Mouse (Mus musculus): ENCODE data around the gene Zfp329. TPM values are rescaled to one million over a fixed set of nuclear protein-coding genes. Genes with fewer than 3 reads are reported as not detected.
A peak's percentile ranks its signal among the peaks of the same experiment; 100 is the strongest.
"Not testable (repeated sequence)": the region's sequence is repeated elsewhere in the genome, so short reads cannot be mapped to it uniquely, and the experiment has no call there.

Gene Zfp329
- polyA plus RNA-seq (2012; rRNA removed), result 2.2 and 2.8 TPM in 2 replicates

GRCm38 (mm10) chr7:12818521-12819295 lies at the start of gene Zfp329:
Zfp329 (minus strand) TSS chr7:12818858.
- no peak for DNase-seq (ENCODE audit: low read depth)

GRCm38 (mm10) chr7:12835779-12836178 lies 17.1 kb upstream of the Zfp329 start:
- DNase-seq (ENCODE audit: low read depth), result no peak

GRCm38 (mm10) chr7:12835193-12835671 lies 16.6 kb upstream of the Zfp329 start:
- DNase-seq (ENCODE audit: low read depth), result no peak

- peak; percentile 56 for DNase-seq (ENCODE audit: low read depth)
Observed at GRCm38 (mm10) chr7:12834162-12835120, 15.8 kb upstream of the Zfp329 start, which contains the start of gene Zfp110. Zfp110 (plus strand) TSS chr7:12834761.

- no peak for DNase-seq (ENCODE audit: low read depth)
Observed at GRCm38 (mm10) chr7:12815566-12815965, 3.1 kb downstream of the Zfp329 start.

- DNase-seq (ENCODE audit: low read depth), result no peak
Observed at GRCm38 (mm10) chr7:12803727-12804071, 15.0 kb downstream of the Zfp329 start.

GRCm38 (mm10) chr7:12802866-12803726 lies 15.6 kb downstream of the Zfp329 start, which contains the start of gene Zscan18:
Zscan18 (minus strand) TSS chr7:12803635.
- peak; percentile 16 for DNase-seq (ENCODE audit: low read depth)

- DNase-seq (ENCODE audit: low read depth), result no peak
Observed at GRCm38 (mm10) chr7:12799554-12799953, 19.1 kb downstream of the Zfp329 start.

GRCm38 (mm10) chr7:12797971-12798370 lies 20.7 kb downstream of the Zfp329 start:
- no peak for DNase-seq (ENCODE audit: low read depth)

GRCm38 (mm10) chr7:12792624-12793023 lies 26.0 kb downstream of the Zfp329 start:
- not testable (repeated sequence) for DNase-seq (ENCODE audit: low read depth)

GRCm38 (mm10) chr7:12788025-12788424 lies 30.6 kb downstream of the Zfp329 start:
- DNase-seq (ENCODE audit: low read depth), result no peak

- peak; percentile 45 for DNase-seq (ENCODE audit: low read depth)
Observed at GRCm38 (mm10) chr7:12787333-12787732, 31.3 kb downstream of the Zfp329 start.

GRCm38 (mm10) chr7:12780151-12780830 lies 38.4 kb downstream of the Zfp329 start:
- DNase-seq (ENCODE audit: low read depth), result no peak

GRCm38 (mm10) chr7:12779782-12780150 lies 38.9 kb downstream of the Zfp329 start:
- no peak for DNase-seq (ENCODE audit: low read depth)

GRCm38 (mm10) chr7:12779141-12779540 lies 39.5 kb downstream of the Zfp329 start:
- no peak for DNase-seq (ENCODE audit: low read depth)

- peak; percentile 90 for DNase-seq (ENCODE audit: low read depth)
Observed at GRCm38 (mm10) chr7:12774606-12775005, 44.1 kb downstream of the Zfp329 start.

GRCm38 (mm10) chr7:12774111-12774510 lies 44.5 kb downstream of the Zfp329 start:
- no peak for DNase-seq (ENCODE audit: low read depth)
